Mouse (Mus musculus): Measurements from ENCODE around the gene Mmp3.
"Not testable (repeated sequence)": the region's sequence is repeated elsewhere in the genome, so short reads cannot be mapped to it uniquely, and the experiment has no call there.

The Mmp3 gene

DNA sequence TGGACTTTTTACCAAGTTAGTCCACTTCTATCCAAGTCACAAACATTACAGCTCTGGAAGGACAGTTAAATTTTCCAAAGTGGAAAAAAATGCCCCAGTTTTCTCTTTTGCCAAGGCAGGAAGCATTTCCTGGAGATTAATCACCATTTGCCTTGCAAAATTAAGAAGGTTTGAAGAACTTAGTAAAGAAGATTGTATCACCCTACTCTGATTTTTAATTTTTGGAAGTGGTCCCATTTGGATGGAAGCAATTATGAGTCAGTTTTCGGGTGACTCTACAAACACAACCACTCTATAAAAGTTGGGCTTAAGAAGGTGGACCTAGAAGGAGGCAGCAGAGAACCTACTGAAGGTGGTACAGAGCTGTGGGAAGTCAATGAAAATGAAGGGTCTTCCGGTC, at the start of gene Mmp3:
Gene Mmp3, plus strand, starts transcription at position 301 of the 400 bp plus-strand sequence.
- DNase-seq (ENCODE audit: low read depth in 2 of 2, low spot score in 2 of 2), result no peak

DNA sequence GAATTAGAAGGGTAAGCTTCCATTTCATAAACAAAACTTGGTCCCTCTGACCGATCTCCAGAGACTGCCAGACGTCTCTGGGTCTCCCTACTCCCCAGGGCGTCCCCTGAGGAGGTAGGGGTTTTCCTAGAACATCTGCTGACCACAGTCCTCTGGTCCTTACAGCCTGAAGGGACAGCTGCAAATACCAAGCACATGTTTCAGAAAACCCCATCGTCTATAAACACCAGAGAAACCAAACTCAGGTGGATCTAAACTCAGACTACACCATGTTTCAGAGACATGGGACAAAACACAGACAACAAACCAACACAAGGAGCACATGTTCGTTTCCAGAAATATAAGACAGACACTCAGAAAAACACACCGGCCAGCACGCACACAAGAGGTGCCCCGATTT, 49.1 kb upstream of the Mmp3 start:
- not testable (repeated sequence) for DNase-seq (ENCODE audit: low read depth in 2 of 2, low spot score in 2 of 2)

DNA sequence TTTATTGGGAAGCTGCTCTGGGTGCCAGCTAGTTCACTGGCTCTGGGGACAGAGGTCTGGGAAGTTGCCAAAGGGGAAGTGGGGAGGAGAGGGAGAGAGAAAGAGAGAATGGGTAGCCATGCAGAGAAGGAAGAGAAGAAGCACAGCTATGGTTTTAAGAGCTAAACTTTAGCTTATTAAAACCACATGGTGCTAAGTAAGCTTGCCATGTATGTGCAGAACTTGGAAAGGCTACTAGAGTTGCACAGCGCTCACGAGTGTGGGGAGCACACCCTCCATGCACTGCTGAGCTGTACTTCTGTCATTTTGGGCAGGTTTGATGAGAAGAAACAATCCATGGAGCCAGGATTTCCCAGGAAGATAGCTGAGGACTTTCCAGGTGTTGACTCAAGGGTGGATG, 7.7 kb downstream of the Mmp3 start:
- DNase-seq (ENCODE audit: low read depth in 2 of 2, low spot score in 2 of 2), result no peak

- no peak for DNase-seq (ENCODE audit: low read depth in 2 of 2, low spot score in 2 of 2)
Observed at GRCm38 (mm10) chr9:7470262-7470661, 24.6 kb downstream of the Mmp3 start.

GRCm38 (mm10) chr9:7483684-7484394, 38.2 kb downstream of the Mmp3 start:
- no peak for DNase-seq (ENCODE audit: low read depth in 2 of 2, low spot score in 2 of 2)

DNA sequence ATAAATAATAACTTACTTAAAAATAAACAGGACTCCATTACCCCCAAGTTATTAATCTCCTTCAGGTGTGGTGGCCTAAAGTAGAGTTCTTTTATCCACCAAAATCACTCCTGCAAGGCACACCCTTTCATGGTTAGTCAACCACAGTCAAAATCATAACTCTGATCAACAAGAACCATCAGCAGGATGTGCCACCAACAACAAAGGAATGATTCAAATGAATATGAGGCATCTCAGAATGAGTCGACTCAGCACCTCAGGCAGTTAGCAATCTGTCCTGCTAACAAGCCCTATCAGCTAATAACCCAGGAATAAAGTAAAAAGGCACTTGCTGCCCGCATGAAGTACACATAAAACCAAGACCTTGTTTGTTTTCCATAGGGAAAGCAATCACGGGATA, 55.5 kb downstream of the Mmp3 start:
- DNase-seq (ENCODE audit: low read depth in 2 of 2, low spot score in 2 of 2), result no peak

DNA sequence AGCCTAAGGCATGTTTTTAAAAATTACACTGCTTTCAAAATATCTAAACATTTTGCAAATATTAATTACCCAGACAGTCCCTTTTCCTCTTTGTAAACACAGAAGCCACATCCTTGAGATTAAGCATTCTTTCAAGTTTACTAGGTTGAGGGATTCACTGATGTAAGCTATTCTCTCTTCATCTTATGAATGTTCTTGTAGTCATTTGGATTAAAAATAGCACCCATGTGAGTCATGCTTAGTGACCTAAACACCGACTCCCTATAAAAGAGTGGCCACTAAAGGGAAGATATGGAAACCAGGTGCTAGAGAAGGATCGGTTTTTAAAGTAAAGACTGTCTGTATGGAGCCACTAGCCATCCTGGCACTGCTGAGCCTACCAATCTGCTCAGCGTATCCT, 56.4 kb downstream of the Mmp3 start, which contains the start of gene Mmp10:
Gene Mmp10, plus strand, starts transcription at position 302 of the 400 bp plus-strand sequence.
- no peak for DNase-seq (ENCODE audit: low read depth in 2 of 2, low spot score in 2 of 2)

Data from CD8-positive naive resting alpha-beta T cell, adult 2 months (primary cell).